Mouse (Mus musculus): Measurements from ENCODE around the gene Creb1. TPM values are rescaled to one million over a fixed set of nuclear protein-coding genes. Genes with fewer than 3 reads are reported as not detected.
A peak's percentile ranks its signal among the peaks of the same experiment; 100 is the strongest.

Creb1 gene
- polyA plus RNA-seq, 2 experiments = 19.6 to 39.5 TPM

GRCm38 (mm10) chr1:64521734-64522133 is 10.7 kb upstream of the Creb1 start:
- no peak overlapping the region for H3K9ac ChIP-seq (ENCODE audit: low read depth, low read length, severe bottlenecking)
- peaks cover 6% of the 10 kb centered on the region; the same call in 1 of the 2 replicates for H3K4me1 ChIP-seq (ENCODE audit: control insufficient read depth, insufficient read depth, low read length)
- 10% methylated on average over 3 of the region's 3 CpGs for WGBS
- no peak for TF ChIP-seq POLR2A (IDR thresholded peaks at IDR 0.05; ENCODE audit: borderline replicate concordance, extremely low read depth, insufficient read depth, insufficient read length)
- H3K27me3 ChIP-seq (ENCODE audit: control insufficient read depth, insufficient read depth, low read length) = no peaks in the 10 kb centered on the region
- no peaks in the 10 kb centered on the region for H3K36me3 ChIP-seq (ENCODE audit: control insufficient read depth, insufficient read depth, low read length)
- no peak overlapping the region for H3K4me3 ChIP-seq (replicated peaks; ENCODE audit: low read length)
- H3K4me2 ChIP-seq (replicated peaks; ENCODE audit: low read depth, low read length, severe bottlenecking) = no peak overlapping the region
- peak overlapping the region; percentile 46; the same call in 1 of the 2 replicates for H3K27ac ChIP-seq (replicated peaks; ENCODE audit: low read depth, low read length)
- no peaks in the 10 kb centered on the region for H3K9me3 ChIP-seq (ENCODE audit: control insufficient read depth, low read length)
- ATAC-seq (ENCODE audit: low FRiP score, low read depth) (peak; percentile 63), DNase-seq (ENCODE audit: low spot score) (peak; percentile 30)

- no peaks in the 10 kb centered on the region for H3K36me3 ChIP-seq (ENCODE audit: control insufficient read depth, insufficient read depth, low read length)
- H3K9ac ChIP-seq (ENCODE audit: low read depth, low read length, severe bottlenecking) = no peak overlapping the region
- H3K27ac ChIP-seq (replicated peaks; ENCODE audit: low read depth, low read length) = 0 out of 2 replicates have a peak overlapping the region, but pooled peaks have one; percentile 46
- no peak overlapping the region for H3K4me2 ChIP-seq (replicated peaks; ENCODE audit: low read depth, low read length, severe bottlenecking)
- peaks cover 6% of the 10 kb centered on the region; the same call in 1 of the 2 replicates for H3K4me1 ChIP-seq (ENCODE audit: control insufficient read depth, insufficient read depth, low read length)
- no peak for TF ChIP-seq POLR2A (IDR thresholded peaks at IDR 0.05; ENCODE audit: borderline replicate concordance, extremely low read depth, insufficient read depth, insufficient read length)
- WGBS = 74% methylated on average over 6 of the region's 6 CpGs
- ATAC-seq (ENCODE audit: low FRiP score, low read depth) = no peak
- no peaks in the 10 kb centered on the region for H3K27me3 ChIP-seq (ENCODE audit: control insufficient read depth, insufficient read depth, low read length)
- H3K4me3 ChIP-seq (replicated peaks; ENCODE audit: low read length) = no peak overlapping the region
- no peak for DNase-seq (ENCODE audit: low spot score)
- no peaks in the 10 kb centered on the region for H3K9me3 ChIP-seq (ENCODE audit: control insufficient read depth, low read length)
Observed at GRCm38 (mm10) chr1:64522637-64523036, 9.8 kb upstream of the Creb1 start.

GRCm38 (mm10) chr1:64523117-64523516 is 9.3 kb upstream of the Creb1 start:
- Histone ChIP-seq H3K9ac (ENCODE audit: low read depth, low read length, severe bottlenecking) (no peak overlapping the region), H3K27ac (replicated peaks; ENCODE audit: low read depth, low read length) (no peak overlapping the region), H3K27me3 (ENCODE audit: control insufficient read depth, insufficient read depth, low read length) (no peaks in the 10 kb centered on the region), H3K4me3 (replicated peaks; ENCODE audit: low read length) (no peak overlapping the region), H3K9me3 (ENCODE audit: control insufficient read depth, low read length) (no peaks in the 10 kb centered on the region), H3K4me2 (replicated peaks; ENCODE audit: low read depth, low read length, severe bottlenecking) (no peak overlapping the region), H3K4me1 (ENCODE audit: control insufficient read depth, insufficient read depth, low read length) (peaks cover 6% of the 10 kb centered on the region; the same call in 1 of the 2 replicates), H3K36me3 (ENCODE audit: control insufficient read depth, insufficient read depth, low read length) (no peaks in the 10 kb centered on the region)
- TF ChIP-seq POLR2A (IDR thresholded peaks at IDR 0.05; ENCODE audit: borderline replicate concordance, extremely low read depth, insufficient read depth, insufficient read length) = no peak
- no peak for DNase-seq (ENCODE audit: low spot score)
- 72% methylated on average over 1 of the region's 1 CpGs for WGBS
- ATAC-seq (ENCODE audit: low FRiP score, low read depth) = no peak

- ATAC-seq (ENCODE audit: low FRiP score, low read depth) (no peak), DNase-seq (ENCODE audit: low spot score) (no peak)
- 76% methylated on average over 2 of the region's 2 CpGs for WGBS
- H3K27me3 ChIP-seq (ENCODE audit: control insufficient read depth, insufficient read depth, low read length) = no peaks in the 10 kb centered on the region
- H3K4me1 ChIP-seq (ENCODE audit: control insufficient read depth, insufficient read depth, low read length) = peaks cover 6% of the 10 kb centered on the region; the same call in 1 of the 2 replicates
- H3K4me2 ChIP-seq (replicated peaks; ENCODE audit: low read depth, low read length, severe bottlenecking) = no peak overlapping the region
- no peak overlapping the region for H3K9ac ChIP-seq (ENCODE audit: low read depth, low read length, severe bottlenecking)
- no peak for TF ChIP-seq POLR2A (IDR thresholded peaks at IDR 0.05; ENCODE audit: borderline replicate concordance, extremely low read depth, insufficient read depth, insufficient read length)
- no peak overlapping the region for H3K27ac ChIP-seq (replicated peaks; ENCODE audit: low read depth, low read length)
- H3K4me3 ChIP-seq (replicated peaks; ENCODE audit: low read length) = no peak overlapping the region
- no peaks in the 10 kb centered on the region for H3K9me3 ChIP-seq (ENCODE audit: control insufficient read depth, low read length)
- H3K36me3 ChIP-seq (ENCODE audit: control insufficient read depth, insufficient read depth, low read length) = no peaks in the 10 kb centered on the region
Observed at GRCm38 (mm10) chr1:64524661-64525060, 7.8 kb upstream of the Creb1 start.

GRCm38 (mm10) chr1:64527626-64528025 is 4.8 kb upstream of the Creb1 start:
- Histone ChIP-seq H3K9me3 (ENCODE audit: control insufficient read depth, low read length) (no peaks in the 10 kb centered on the region), H3K36me3 (ENCODE audit: control insufficient read depth, insufficient read depth, low read length) (no peaks in the 10 kb centered on the region), H3K27me3 (ENCODE audit: control insufficient read depth, insufficient read depth, low read length) (no peaks in the 10 kb centered on the region), H3K4me2 (replicated peaks; ENCODE audit: low read depth, low read length, severe bottlenecking) (no peak overlapping the region), H3K9ac (ENCODE audit: low read depth, low read length, severe bottlenecking) (no peak overlapping the region), H3K4me3 (replicated peaks; ENCODE audit: low read length) (no peak overlapping the region), H3K27ac (replicated peaks; ENCODE audit: low read depth, low read length) (no peak overlapping the region), H3K4me1 (ENCODE audit: control insufficient read depth, insufficient read depth, low read length) (0 out of 2 replicates have a peak, but pooled peaks cover 9% of the 10 kb centered on the region)
- DNase-seq (ENCODE audit: low spot score) (no peak), ATAC-seq (ENCODE audit: low FRiP score, low read depth) (no peak)
- no peak for TF ChIP-seq POLR2A (IDR thresholded peaks at IDR 0.05; ENCODE audit: borderline replicate concordance, extremely low read depth, insufficient read depth, insufficient read length)
